Mouse (Mus musculus) brain, embryonic 14.5 days (tissue): ENCODE results near the gene Elovl4.

ENCODE experiments used
- CTCF ChIP-seq: fragments of 200-500 bp; IDR thresholded peaks from 2 replicates; pipeline ENCODE4 v1.5.1; 2012; ENCODE audit warnings: inconsistent platforms, mild to moderate bottlenecking, moderate library complexity, borderline replicate concordance; ENCODE audit not compliant: insufficient read depth, insufficient read length; ENCODE audit errors: extremely low read depth
- POLR2A ChIP-seq: fragments of 200-500 bp; IDR thresholded peaks from 2 replicates; pipeline ENCODE4 v1.6.1; 2012; ENCODE audit warnings: mild to moderate bottlenecking, inconsistent platforms, borderline replicate concordance; ENCODE audit not compliant: poor library complexity, insufficient read depth, insufficient read length, severe bottlenecking; ENCODE audit errors: extremely low read depth

- TF ChIP-seq CTCF (no peak), POLR2A (no peak)
Measured at GRCm38 (mm10) chr9:83831152-83831551, 25.1 kb upstream of the Elovl4 start.
